Mouse (Mus musculus) liver, adult 2 months (tissue): Measurements from ENCODE around the gene Fam241a. TPM values are rescaled to one million over a fixed set of nuclear protein-coding genes. Genes with fewer than 3 reads are reported as not detected.
A peak's percentile ranks its signal among the peaks of the same experiment; 100 is the strongest.

Experiments
- DNase-seq: peaks from one replicate; pipeline ENCODE4 v3.0.0-alpha.2; 2011; ENCODE audit warnings: low read depth, low spot score; ENCODE audit errors: extremely low read depth
- H3K27ac ChIP-seq: fragments of 200-500 bp; replicated peaks from 2 replicates; pipeline ENCODE4 v1.5.1; 2012; ENCODE audit warnings: low read depth, mild to moderate bottlenecking, control low read depth, inconsistent platforms, low read length; ENCODE audit not compliant: insufficient read depth
- H3K27me3 ChIP-seq: fragments of 200-500 bp; 2 replicates; pipeline ENCODE4 v1.6.1; 2012; ENCODE audit warnings: mild to moderate bottlenecking, moderate library complexity, low read length, inconsistent platforms; ENCODE audit not compliant: control insufficient read depth, insufficient read depth
- H3K36me3 ChIP-seq: fragments of 200-500 bp; 2 replicates; pipeline ENCODE4 v1.6.1; 2012; ENCODE audit warnings: low read length, inconsistent platforms; ENCODE audit not compliant: control insufficient read depth, insufficient read depth
- H3K4me1 ChIP-seq: fragments of 200-500 bp; 2 replicates; pipeline ENCODE4 v1.6.1; 2011; ENCODE audit warnings: low read length; ENCODE audit not compliant: control insufficient read depth, insufficient read depth
- H3K4me3 ChIP-seq: fragments of 200-500 bp; 2 replicates; pipeline ENCODE4 v1.5.1; 2011; ENCODE audit warnings: low read depth, mild to moderate bottlenecking, control low read depth, low read length, moderate library complexity; ENCODE audit not compliant: insufficient read depth
- H3K79me2 ChIP-seq: fragments of 200-500 bp; 2 replicates; pipeline ENCODE4 v1.6.1; 2012; ENCODE audit warnings: inconsistent platforms, mild to moderate bottlenecking, low read length, moderate library complexity; ENCODE audit not compliant: control insufficient read depth, insufficient read depth
- H3K9ac ChIP-seq: fragments of 200-500 bp; 2 replicates; pipeline ENCODE4 v1.6.1; 2012; ENCODE audit warnings: low read depth, mild to moderate bottlenecking, control low read depth, inconsistent platforms, low read length
- CTCF ChIP-seq: fragments of 200-500 bp; IDR thresholded peaks from 2 replicates; pipeline ENCODE4 v1.5.1; 2011; ENCODE audit warnings: low read depth, low read length, control low read depth
- POLR2A ChIP-seq: fragments of 200-500 bp; IDR thresholded peaks from 2 replicates; pipeline ENCODE4 v1.6.1; 2011; ENCODE audit warnings: low read length, control low read depth; ENCODE audit not compliant: insufficient read depth; ENCODE audit errors: extremely low read depth
- WGBS: fragments of 180-500 bp; shearing (Covaris S2); methylation state at CpG from one replicate; pipeline ENCODE4 v1.1.7; 2018; 5-methylcytosine and 5-hydroxymethylcytosine counted together
- polyA plus RNA-seq: library from polyadenylated mRNA; depleted of rRNA; stranded (reverse); fragments of >200 nt; gene quantifications from 2 replicates; pipeline ENCODE4 v1.2.3, GENCODE M21; 2012
- total RNA-seq: library from RNA; depleted of rRNA; stranded (reverse); fragments of >200 nt; gene quantifications from 2 replicates; pipeline ENCODE4 v1.2.3, GENCODE M21; 2014

Fam241a gene
- total and polyA plus RNA-seq, 2 experiments: 1.1 to 3.2 TPM

DNA sequence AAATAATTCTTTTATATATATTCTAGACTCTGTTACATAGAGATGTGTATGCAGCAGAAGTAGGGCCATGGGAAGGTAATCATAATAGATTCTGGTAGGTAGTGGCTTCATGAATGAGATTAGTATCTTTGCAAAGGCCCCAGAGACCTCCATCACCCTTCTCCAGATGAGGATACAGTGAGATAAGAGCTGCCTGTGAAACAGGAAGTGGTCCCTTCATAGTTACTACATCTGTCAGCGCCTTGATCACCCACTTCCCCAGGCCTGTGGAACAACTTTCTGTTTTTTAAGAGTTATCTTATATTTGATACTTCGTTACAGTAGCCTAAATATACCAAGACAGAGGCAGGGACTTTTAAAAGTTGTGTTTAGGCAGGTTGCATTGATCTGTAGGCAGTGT is 28.3 kb upstream of the Fam241a start:
- Histone ChIP-seq H3K9ac (no peak overlapping the region), H3K4me1 (no peaks in the 10 kb centered on the region; the same call in 1 of the 2 replicates), H3K79me2 (no peaks in the 10 kb centered on the region), H3K36me3 (no peaks in the 10 kb centered on the region), H3K27me3 (no peaks in the 10 kb centered on the region), H3K27ac (no peak overlapping the region), H3K4me3 (no peak overlapping the region)
- no peak for DNase-seq
- 72% methylated on average over 2 of the region's 2 CpGs for WGBS
- no peak for TF ChIP-seq POLR2A

DNA sequence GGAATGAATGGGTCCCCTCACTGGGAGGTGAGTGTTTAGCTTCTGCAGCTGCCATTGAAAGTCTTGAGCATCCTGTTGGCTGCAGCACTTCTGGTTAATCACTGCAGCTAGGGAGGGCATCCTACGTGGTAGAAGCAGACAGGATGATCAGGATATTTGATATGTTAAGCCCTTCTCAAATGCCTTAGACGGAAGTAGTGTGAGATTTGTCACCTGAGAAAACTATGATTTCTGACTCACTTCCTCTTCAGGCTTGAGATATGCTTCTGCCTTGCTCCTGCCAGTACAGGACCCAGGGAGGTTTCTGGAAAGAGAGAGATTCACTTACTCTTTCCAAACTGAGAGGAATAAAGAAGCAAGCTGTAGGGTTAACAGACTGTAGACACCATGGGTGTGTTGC is 27.1 kb upstream of the Fam241a start:
- Histone ChIP-seq H3K4me3 (no peak overlapping the region), H3K36me3 (no peaks in the 10 kb centered on the region), H3K79me2 (no peaks in the 10 kb centered on the region), H3K27me3 (no peaks in the 10 kb centered on the region), H3K9ac (no peak overlapping the region), H3K4me1 (no peaks in the 10 kb centered on the region), H3K27ac (no peak overlapping the region)
- TF ChIP-seq CTCF (no peak), POLR2A (no peak)
- 88% methylated on average over 2 of the region's 2 CpGs for WGBS
- no peak for DNase-seq

DNA sequence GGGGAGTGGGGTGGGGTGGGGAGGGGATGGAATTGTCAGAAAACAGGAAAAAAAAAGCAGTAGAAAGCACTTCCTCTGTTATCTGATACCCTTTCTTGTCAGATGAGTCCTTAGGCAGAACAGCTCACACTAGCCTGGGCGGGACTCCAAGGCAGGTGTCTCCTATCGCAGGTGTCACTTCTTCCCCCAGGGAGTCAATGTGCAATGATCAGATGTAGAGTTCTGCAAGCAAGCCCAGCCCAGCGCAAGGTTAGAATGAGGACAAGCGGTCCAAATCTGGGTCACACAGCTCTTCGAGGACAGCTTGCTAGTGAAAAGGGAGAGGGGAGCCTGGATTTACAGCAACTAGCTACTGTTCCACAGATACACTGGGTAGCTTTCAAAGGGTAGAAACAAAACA is 26.0 kb upstream of the Fam241a start:
- Histone ChIP-seq H3K9ac (no peak overlapping the region), H3K27me3 (no peaks in the 10 kb centered on the region), H3K4me3 (no peak overlapping the region), H3K4me1 (no peaks in the 10 kb centered on the region), H3K79me2 (no peaks in the 10 kb centered on the region), H3K27ac (no peak overlapping the region), H3K36me3 (no peaks in the 10 kb centered on the region)
- WGBS: 74% methylated on average over 5 of the region's 5 CpGs
- peak; percentile 20 for DNase-seq
- TF ChIP-seq POLR2A: no peak
- TF ChIP-seq CTCF: no peak

DNA sequence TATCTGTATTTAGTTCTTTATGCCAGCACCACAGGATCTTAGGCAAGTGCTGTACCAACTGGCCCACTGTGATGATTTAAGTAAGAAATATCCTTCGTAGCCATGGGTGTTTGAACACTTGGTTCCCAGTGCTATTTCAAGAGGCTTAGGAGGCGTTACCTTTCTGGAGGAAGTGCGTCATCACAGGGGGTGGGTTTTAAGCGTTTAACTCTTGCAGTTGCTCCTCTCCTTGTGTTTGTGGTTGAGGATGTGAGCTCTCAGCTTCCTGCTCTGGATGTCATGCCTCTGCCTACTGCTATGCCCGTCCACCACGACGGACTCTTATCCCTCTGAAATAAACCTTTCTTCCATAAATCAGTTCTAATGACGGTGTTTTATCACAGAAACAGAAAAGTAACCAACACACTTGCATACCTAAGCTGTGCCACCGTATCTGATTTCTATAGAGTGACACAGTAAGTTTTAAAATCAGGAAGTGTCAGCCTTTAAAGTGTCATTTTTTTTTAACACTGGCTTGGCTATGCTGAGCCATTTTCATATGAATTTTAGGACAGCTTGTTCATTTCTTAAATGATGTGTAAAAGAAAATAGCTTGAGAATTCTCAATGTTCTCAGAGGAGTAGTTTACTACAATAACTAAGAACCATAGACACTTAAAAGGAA is 22.0 kb upstream of the Fam241a start:
- Histone ChIP-seq H3K27ac (no peak overlapping the region), H3K4me1 (peaks cover 5% of the 10 kb centered on the region; the same call in 1 of the 2 replicates), H3K27me3 (no peaks in the 10 kb centered on the region), H3K36me3 (no peaks in the 10 kb centered on the region), H3K9ac (no peak overlapping the region), H3K79me2 (no peaks in the 10 kb centered on the region), H3K4me3 (no peak overlapping the region)
- TF ChIP-seq POLR2A (no peak), CTCF (no peak)
- WGBS: 81% methylated on average over 9 of the region's 9 CpGs
- no peak for DNase-seq

DNA sequence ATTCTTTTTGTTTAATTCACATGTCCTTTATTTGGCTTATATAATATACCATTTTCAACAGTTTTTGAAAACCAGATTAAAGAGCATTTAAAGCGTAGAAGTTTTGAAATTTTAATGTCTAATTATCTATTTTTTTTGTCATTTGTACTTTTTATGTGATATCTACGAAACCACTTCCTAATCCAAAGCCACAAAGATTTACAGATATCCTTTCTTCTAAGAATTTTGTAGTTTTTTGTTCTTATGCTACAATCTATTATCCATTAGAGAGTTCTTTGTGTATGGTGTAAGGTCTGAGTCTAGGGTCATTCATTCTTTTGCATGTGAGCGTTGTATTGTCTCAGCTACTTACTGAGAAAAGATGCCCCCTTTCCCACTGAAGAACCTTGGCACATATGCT is 21.4 kb upstream of the Fam241a start:
- H3K4me1 ChIP-seq: peaks cover 5% of the 10 kb centered on the region; the same call in 1 of the 2 replicates
- H3K9ac ChIP-seq: no peak overlapping the region
- H3K27me3 ChIP-seq: no peaks in the 10 kb centered on the region
- no peaks in the 10 kb centered on the region for H3K79me2 ChIP-seq
- no peak for TF ChIP-seq CTCF
- 95% methylated on average over 3 of the region's 3 CpGs for WGBS
- no peaks in the 10 kb centered on the region for H3K36me3 ChIP-seq
- no peak for DNase-seq
- H3K27ac ChIP-seq: no peak overlapping the region
- no peak overlapping the region for H3K4me3 ChIP-seq

DNA sequence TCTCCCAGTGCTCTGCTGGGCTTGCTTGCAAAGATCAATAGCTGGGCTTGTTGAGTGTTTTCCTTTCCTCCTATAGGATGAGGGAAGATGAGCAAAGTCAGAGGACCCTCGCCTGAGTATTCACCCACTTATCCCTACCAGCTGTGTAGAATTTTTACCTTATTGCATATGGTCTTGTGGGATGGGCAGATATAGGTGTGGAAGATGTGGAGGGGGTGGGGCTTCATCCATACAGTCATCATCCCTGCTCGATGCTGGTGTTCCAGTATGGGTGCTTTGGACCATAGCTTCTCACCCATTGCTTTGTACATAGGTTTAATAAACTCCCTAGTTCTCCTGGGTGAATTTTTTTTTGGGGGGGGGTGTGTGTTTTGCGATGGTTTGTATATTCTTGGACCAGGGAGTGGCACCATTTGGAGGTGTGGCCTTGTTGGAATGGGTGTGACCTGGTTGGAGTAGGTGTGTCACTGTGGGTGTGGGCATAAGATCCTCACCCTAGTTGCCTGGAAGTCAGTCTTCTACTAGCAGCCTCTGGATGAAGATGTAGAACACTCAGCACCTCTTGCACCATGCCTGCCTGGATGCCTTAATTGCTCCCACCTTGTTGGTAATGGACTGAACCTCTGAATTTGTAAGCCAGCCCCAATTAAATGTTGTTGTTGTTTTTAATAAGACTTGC is 19.7 kb upstream of the Fam241a start:
- Histone ChIP-seq H3K36me3 (no peaks in the 10 kb centered on the region), H3K27me3 (no peaks in the 10 kb centered on the region), H3K79me2 (no peaks in the 10 kb centered on the region), H3K4me3 (no peak overlapping the region), H3K9ac (no peak overlapping the region), H3K4me1 (peaks cover 5% of the 10 kb centered on the region; the same call in 1 of the 2 replicates), H3K27ac (no peak overlapping the region)
- 89% methylated on average over 3 of the region's 3 CpGs for WGBS
- DNase-seq: no peak
- TF ChIP-seq CTCF: no peak
- TF ChIP-seq POLR2A: no peak
